Mouse (Mus musculus) MEL (cell line): ENCODE data around the gene Bmp3.

ENCODE experiments used
- CHD1 ChIP-seq: IDR thresholded peaks from 2 replicates; pipeline ENCODE4 v1.6.1; 2012; ENCODE audit warnings: low read depth, mild to moderate bottlenecking, inconsistent platforms, low read length, improper control_type of control experiment
- CTCF ChIP-seq, 3 experiments: IDR thresholded peaks in 2 of 3; conservative IDR thresholded peaks in 1 of 3; 2 replicates each; pipeline ENCODE4 v1.5.1; 2011 to 2012; ENCODE audit warnings: low read length in 3 of 3, low read depth in 2 of 3, mild to moderate bottlenecking in 2 of 3, improper control_type of control experiment in 1 of 3, inconsistent platforms in 1 of 3, mixed read lengths in 1 of 3, moderate library complexity in 1 of 3; ENCODE audit not compliant: control insufficient read depth in 1 of 3, insufficient read depth in 1 of 3, poor library complexity in 1 of 3, severe bottlenecking in 1 of 3
- EP300 ChIP-seq, 2 experiments: IDR thresholded peaks; 2 replicates each; pipeline ENCODE4 v1.6.1; 2011; ENCODE audit warnings: improper control_type of control experiment in 2 of 2, low read length in 2 of 2, low read depth in 1 of 2, mild to moderate bottlenecking in 1 of 2
- GABPA ChIP-seq: IDR thresholded peaks from 2 replicates; pipeline ENCODE4 v1.6.1; 2012; ENCODE audit warnings: low read depth, mild to moderate bottlenecking, inconsistent platforms, low read length, improper control_type of control experiment, moderate library complexity
- MAFK ChIP-seq: IDR thresholded peaks from 2 replicates; pipeline ENCODE4 v1.6.1; 2011; ENCODE audit warnings: low read depth, mild to moderate bottlenecking, low read length, improper control_type of control experiment, borderline replicate concordance
- POLR2A ChIP-seq, 2 experiments: IDR thresholded peaks; 2 replicates each; pipeline ENCODE4 v1.6.1; 2011 to 2012; ENCODE audit warnings: low read length in 2 of 2, mild to moderate bottlenecking in 2 of 2, control low read depth in 1 of 2, improper control_type of control experiment in 1 of 2, low read depth in 1 of 2, moderate library complexity in 1 of 2; ENCODE audit not compliant: control insufficient read depth in 1 of 2, insufficient read depth in 1 of 2, poor library complexity in 1 of 2
- UBTF ChIP-seq: IDR thresholded peaks from 2 replicates; pipeline ENCODE4 v1.6.1; 2012; ENCODE audit warnings: low read depth, mild to moderate bottlenecking, inconsistent platforms, low read length, improper control_type of control experiment, moderate library complexity, borderline replicate concordance; ENCODE audit not compliant: insufficient read depth
- ZKSCAN1 ChIP-seq: IDR thresholded peaks from 2 replicates; pipeline ENCODE4 v1.6.1; 2012; ENCODE audit warnings: low read depth, mild to moderate bottlenecking, inconsistent platforms, low read length, improper control_type of control experiment, moderate library complexity
- ZMIZ1 ChIP-seq: IDR thresholded peaks from 2 replicates; pipeline ENCODE4 v1.6.1; 2012; ENCODE audit warnings: low read depth, mild to moderate bottlenecking, inconsistent platforms, low read length, improper control_type of control experiment, moderate library complexity

DNA sequence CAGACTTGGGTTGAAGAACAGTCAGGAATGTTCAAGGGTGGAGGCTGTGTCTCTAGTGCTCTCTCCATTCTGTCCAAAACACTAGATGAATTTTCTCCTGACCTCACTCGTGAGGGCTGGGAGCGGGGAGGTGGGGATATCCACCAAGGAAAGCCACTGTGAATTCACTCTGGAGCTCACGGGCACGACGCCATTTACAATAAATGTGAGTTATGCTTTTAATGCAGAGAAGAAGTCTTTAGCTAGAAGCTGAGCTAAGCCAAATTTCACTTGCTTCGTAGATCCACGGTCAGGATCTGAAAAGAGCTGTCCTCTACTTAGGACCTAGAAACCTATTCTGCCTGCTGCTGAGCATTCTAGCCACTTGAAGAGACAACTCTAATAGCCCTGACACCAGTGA, 2.1 kb downstream of the Bmp3 start:
- TF ChIP-seq MAFK (no peak), GABPA (no peak), CTCF (IDR thresholded peaks at IDR 0.05 in 2 of 3, conservative IDR thresholded peaks at IDR 0.05 in 1 of 3; ENCODE audit: control insufficient read depth in 1 of 3, insufficient read depth in 1 of 3, low read depth in 2 of 3, low read length in 3 of 3, poor library complexity in 1 of 3, severe bottlenecking in 1 of 3) (no peak), UBTF (no peak), ZMIZ1 (no peak), POLR2A (IDR thresholded peaks at IDR 0.05; ENCODE audit: control insufficient read depth in 1 of 2, insufficient read depth in 1 of 2, low read depth in 1 of 2, low read length in 2 of 2, poor library complexity in 1 of 2) (no peak), ZKSCAN1 (no peak), EP300 (IDR thresholded peaks at IDR 0.05; ENCODE audit: low read depth in 1 of 2, low read length in 2 of 2) (no peak), CHD1 (no peak)
